Mouse (Mus musculus) thymus, adult 2 months (tissue): ENCODE measurements around the gene Gadl1. TPM values are rescaled to one million over a fixed set of nuclear protein-coding genes. Genes with fewer than 3 reads are reported as not detected.

Experiments
- DNase-seq: peaks from one replicate; pipeline ENCODE4 v3.0.0; 2021
- H3K27ac ChIP-seq: fragments of 200-500 bp; 2 replicates; pipeline ENCODE4 v1.5.1; 2012; ENCODE audit warnings: low read length, control low read depth; ENCODE audit not compliant: control insufficient read depth, insufficient read depth
- H3K27me3 ChIP-seq: fragments of 200-500 bp; 2 replicates; pipeline ENCODE4 v1.6.1; 2012; ENCODE audit warnings: mild to moderate bottlenecking, low read length, moderate library complexity, mixed read lengths; ENCODE audit not compliant: control insufficient read depth, insufficient read depth
- H3K36me3 ChIP-seq: fragments of 200-500 bp; 2 replicates; pipeline ENCODE4 v1.6.1; 2012; ENCODE audit warnings: mild to moderate bottlenecking, low read length, moderate library complexity; ENCODE audit not compliant: control insufficient read depth, insufficient read depth
- H3K4me1 ChIP-seq: fragments of 200-500 bp; replicated peaks from 2 replicates; pipeline ENCODE4 v1.6.1; 2012; ENCODE audit warnings: low read length; ENCODE audit not compliant: control insufficient read depth, insufficient read depth
- H3K4me3 ChIP-seq: fragments of 200-500 bp; 2 replicates; pipeline ENCODE4 v1.5.1; 2012; ENCODE audit warnings: mild to moderate bottlenecking, low read length, control low read depth, moderate library complexity; ENCODE audit not compliant: control insufficient read depth, insufficient read depth
- CTCF ChIP-seq: fragments of 200-500 bp; IDR thresholded peaks from 2 replicates; pipeline ENCODE4 v1.5.1; 2012; ENCODE audit warnings: mild to moderate bottlenecking, control low read depth, low read length, moderate library complexity, borderline replicate concordance; ENCODE audit not compliant: control insufficient read depth, poor library complexity, insufficient read depth; ENCODE audit errors: extremely low read depth
- POLR2A ChIP-seq: fragments of 200-500 bp; IDR thresholded peaks from 2 replicates; pipeline ENCODE4 v1.6.1; 2012; ENCODE audit warnings: mild to moderate bottlenecking, low read length, control low read depth, moderate library complexity; ENCODE audit not compliant: control insufficient read depth, poor library complexity, insufficient read depth; ENCODE audit errors: extremely low read depth
- WGBS: fragments of 180-500 bp; shearing (Covaris S2); methylation state at CpG from one replicate; pipeline ENCODE4 v1.1.7; 2018; 5-methylcytosine and 5-hydroxymethylcytosine counted together
- polyA plus RNA-seq: library from polyadenylated mRNA; depleted of rRNA; stranded (reverse); fragments of >200 nt; gene quantifications from 2 replicates; pipeline ENCODE4 v1.2.3, GENCODE M21; 2012

Gadl1 gene
- polyA plus RNA-seq, 1 experiment: 0.05 TPM

DNA sequence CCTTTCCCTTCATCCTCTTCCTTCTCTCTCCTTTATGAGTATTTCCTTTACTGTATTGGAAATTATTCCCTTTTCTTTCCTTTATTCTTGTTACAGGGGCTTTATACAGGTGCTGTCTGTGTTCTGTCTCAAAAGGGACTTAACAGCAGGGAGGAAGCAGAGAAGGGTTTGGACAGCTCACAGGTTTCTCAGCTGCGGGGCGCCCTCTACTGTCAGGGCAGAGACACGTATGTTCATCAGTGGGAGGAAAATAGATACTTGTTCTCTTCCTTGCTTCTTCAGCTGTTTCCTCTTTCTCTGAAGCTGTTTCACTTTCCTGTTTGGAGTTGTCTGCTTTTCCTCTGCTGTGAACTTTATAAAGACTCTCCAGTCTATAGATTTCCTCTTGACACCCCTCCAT is 28.1 kb upstream of the Gadl1 start:
- Histone ChIP-seq H3K4me3 (no peak overlapping the region), H3K4me1 (no peaks in the 10 kb centered on the region), H3K27ac (no peak overlapping the region), H3K27me3 (no peaks in the 10 kb centered on the region), H3K36me3 (no peaks in the 10 kb centered on the region)
- 79% methylated on average over 3 of the region's 3 CpGs for WGBS
- TF ChIP-seq CTCF: no peak
- TF ChIP-seq POLR2A: no peak
- peak; percentile 58 for DNase-seq

DNA sequence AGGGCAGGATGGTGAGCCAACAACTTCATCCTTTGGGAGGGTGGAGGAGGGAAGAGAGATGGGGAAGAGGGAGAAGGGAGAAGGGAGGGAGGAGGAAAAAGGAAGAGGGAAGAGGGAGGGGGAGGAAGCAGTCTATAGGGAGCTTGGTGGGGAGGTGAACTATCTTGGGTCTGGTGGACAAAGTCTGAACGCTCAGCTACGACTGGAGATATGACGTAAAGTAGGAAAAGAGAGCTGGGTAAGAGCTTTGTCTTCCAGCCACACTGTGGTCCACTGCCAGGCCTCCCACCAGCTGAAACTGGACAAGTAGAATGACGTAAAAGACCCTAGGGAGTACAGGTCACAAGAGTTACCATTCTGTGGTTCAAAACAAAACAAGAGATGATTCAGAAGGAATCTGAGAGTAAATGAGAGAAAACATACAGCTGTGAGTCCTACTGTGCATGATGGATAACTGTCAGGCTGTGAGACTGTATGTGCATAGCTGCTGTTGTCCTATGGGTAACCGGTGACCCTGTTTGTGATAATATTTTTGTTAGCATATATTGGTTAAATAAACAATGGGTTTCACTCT is 26.5 kb upstream of the Gadl1 start:
- Histone ChIP-seq H3K4me3 (no peak overlapping the region), H3K4me1 (no peaks in the 10 kb centered on the region), H3K27me3 (no peaks in the 10 kb centered on the region), H3K27ac (no peak overlapping the region), H3K36me3 (no peaks in the 10 kb centered on the region)
- WGBS: 89% methylated on average over 5 of the region's 5 CpGs
- DNase-seq: no peak
- no peak for TF ChIP-seq POLR2A
- TF ChIP-seq CTCF: no peak

DNA sequence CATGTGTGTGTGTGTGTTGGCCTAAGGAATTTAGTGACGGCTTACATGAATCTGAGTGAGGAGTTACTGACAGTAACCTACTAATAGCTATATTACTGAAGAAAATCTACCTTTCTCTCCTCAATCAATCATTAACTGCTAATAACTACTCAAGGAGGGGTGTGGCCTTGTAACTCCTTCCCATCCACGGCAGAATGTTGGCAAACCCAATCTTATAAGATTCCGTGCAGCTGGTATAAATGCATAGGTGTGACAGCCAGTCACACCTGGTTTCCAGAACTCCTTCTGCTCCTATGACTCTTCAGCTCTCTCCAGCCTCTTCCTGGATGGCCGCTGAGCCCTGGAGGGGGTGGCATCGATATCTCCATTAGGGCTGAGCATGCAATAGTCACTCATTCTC is 25.8 kb upstream of the Gadl1 start:
- TF ChIP-seq POLR2A: no peak
- no peak for TF ChIP-seq CTCF
- Histone ChIP-seq H3K27me3 (no peaks in the 10 kb centered on the region), H3K36me3 (no peaks in the 10 kb centered on the region), H3K4me3 (no peak overlapping the region), H3K4me1 (no peaks in the 10 kb centered on the region), H3K27ac (no peak overlapping the region)
- WGBS: 91% methylated on average over 5 of the region's 5 CpGs
- no peak for DNase-seq

DNA sequence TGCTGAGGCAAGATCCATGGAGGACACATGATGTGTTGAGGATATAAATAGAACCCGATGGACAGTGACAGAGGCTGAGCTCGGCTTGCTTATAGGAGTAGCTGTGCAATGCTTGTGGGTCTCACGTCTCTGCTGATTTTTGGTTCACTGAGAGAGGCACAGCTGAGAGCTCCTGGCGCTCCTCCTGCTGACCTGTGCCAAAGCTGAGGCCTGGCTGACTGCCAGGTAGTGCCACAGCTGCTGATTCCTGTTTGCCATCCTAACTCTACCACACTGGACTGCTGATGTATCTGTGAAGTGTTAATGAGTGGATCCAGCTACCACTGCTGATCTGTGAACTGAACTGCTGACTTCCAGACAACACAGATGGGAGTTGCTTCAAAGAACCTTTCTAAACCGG is 21.7 kb upstream of the Gadl1 start:
- H3K4me3 ChIP-seq: no peak overlapping the region
- no peaks in the 10 kb centered on the region for H3K36me3 ChIP-seq
- 83% methylated on average over 5 of the region's 5 CpGs for WGBS
- TF ChIP-seq CTCF (no peak), POLR2A (no peak)
- no peak overlapping the region for H3K27ac ChIP-seq
- DNase-seq: no peak
- no peaks in the 10 kb centered on the region for H3K4me1 ChIP-seq
- no peaks in the 10 kb centered on the region for H3K27me3 ChIP-seq

DNA sequence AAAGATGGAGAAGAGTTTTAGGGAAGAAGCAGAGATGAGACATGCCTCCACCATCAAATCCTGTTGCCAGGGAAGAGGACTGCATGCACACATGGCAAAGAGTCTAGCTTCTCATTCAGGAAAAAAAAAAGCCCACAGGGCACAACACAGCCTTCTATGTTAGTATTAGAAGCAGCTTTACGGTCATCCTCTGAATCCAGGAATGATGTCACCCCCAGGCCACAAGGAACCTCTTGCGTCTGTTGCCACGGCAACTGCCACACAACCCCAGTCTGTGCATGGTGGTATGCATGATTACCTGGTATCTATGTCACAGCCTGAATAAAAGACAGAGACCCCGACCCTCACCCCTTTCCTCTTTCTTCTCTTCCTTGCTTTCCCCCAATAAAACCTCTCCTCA is 16.1 kb upstream of the Gadl1 start:
- no peak for TF ChIP-seq POLR2A
- no peak for TF ChIP-seq CTCF
- DNase-seq: no peak
- WGBS: 93% methylated on average over 4 of the region's 4 CpGs
- no peaks in the 10 kb centered on the region for H3K27me3 ChIP-seq
- H3K4me3 ChIP-seq: no peak overlapping the region
- H3K4me1 ChIP-seq: no peaks in the 10 kb centered on the region
- no peaks in the 10 kb centered on the region for H3K36me3 ChIP-seq
- H3K27ac ChIP-seq: no peak overlapping the region

DNA sequence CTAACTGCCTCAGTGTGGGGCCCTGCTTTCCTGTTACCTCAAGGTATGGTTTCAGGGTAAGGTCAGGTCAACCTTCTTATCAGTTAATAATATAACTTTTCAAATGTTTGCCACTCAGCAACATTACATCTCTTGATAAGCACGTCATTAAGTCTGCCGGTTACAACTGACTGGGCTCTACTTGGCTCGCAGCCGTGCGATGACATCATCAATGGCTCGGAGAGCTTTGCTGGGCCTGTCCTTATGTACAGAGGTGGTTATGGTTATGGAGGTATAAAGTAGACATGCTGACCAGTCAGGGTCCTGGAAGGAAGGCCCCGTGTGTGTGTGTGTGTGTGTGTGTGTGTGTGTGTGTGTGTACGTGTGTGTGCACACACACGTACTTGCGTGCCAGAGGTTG is 15.3 kb upstream of the Gadl1 start:
- TF ChIP-seq CTCF (no peak), POLR2A (no peak)
- no peak overlapping the region for H3K27ac ChIP-seq
- no peaks in the 10 kb centered on the region for H3K4me1 ChIP-seq
- DNase-seq: no peak
- no peak overlapping the region for H3K4me3 ChIP-seq
- 94% methylated on average over 10 of the region's 10 CpGs for WGBS
- no peaks in the 10 kb centered on the region for H3K36me3 ChIP-seq
- no peaks in the 10 kb centered on the region for H3K27me3 ChIP-seq

DNA sequence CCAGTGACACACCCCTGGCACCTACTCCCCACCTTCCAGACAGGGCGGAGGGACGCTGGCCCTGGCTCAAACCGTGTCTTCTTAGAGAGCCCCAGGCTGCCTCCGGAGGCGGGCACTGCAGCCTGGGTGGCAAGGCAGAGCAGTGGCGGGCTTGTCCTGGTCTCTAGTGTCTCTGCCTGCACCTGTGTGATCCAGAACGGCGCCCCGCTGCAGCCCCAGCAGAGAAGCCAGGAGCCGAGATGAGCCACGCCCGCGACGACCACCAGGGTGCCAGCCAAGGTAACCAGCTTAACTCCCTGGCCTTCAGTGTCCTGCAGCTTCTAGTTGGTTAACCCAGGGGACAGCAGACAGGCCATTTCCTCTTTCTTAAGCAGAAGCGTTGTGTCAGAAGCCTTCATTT is 930 bp upstream of the Gadl1 start:
- TF ChIP-seq CTCF (no peak), POLR2A (no peak)
- WGBS: 19% methylated on average over 15 of the region's 15 CpGs

More for the DNA sequence above, 930 bp upstream of the Gadl1 start:
- no peak for DNase-seq
- Histone ChIP-seq H3K27ac (no peak overlapping the region), H3K4me3 (no peak overlapping the region), H3K4me1 (0 out of 2 replicates have a peak, but pooled peaks cover 2% of the 10 kb centered on the region), H3K36me3 (no peaks in the 10 kb centered on the region), H3K27me3 (no peaks in the 10 kb centered on the region)
